Mouse (Mus musculus): Measurements from ENCODE around the gene Zbtb25.
A peak's percentile ranks its signal among the peaks of the same experiment; 100 is the strongest.

The Zbtb25 gene

DNA sequence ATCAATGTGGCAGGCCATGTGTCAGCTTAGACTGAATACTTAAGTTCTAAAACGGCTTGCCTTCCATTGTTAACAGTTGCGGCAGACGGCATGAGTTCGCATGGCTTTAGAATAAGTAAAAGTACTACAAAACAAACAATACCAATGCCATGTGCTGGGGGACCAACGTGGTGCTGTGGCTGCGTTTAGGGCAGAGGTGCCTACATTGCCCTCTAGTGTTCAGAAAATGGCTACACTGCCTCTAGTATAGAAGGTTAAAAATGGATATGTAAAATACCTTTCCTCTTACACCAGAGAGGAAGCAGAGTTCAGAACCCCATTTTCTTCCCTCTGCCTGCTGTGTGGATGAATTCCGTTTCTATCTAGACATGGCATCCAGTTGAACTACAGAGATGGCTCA, 7.2 kb upstream of the Zbtb25 start:
- DNase-seq (ENCODE audit: low read depth), result peak; percentile 52

DNA sequence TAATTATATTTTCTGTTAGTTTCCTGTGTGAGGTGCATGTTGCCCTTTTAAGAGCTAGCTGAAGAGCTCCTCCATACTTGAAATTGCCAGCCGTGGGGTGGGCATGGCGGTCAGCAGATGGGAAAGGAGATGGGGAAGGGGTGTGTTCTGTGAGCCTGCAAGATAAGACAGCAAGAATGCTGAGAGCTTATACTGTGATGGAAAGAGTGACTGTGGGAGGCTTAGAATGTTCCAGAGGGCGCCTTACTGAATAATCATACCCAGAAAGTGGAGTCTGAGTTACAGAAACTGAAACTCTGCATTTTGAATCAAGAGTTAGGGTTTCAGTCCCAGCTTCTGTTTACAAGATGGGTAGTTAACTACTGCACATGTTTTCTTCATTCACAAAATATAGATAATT, 6.1 kb upstream of the Zbtb25 start:
- peak; percentile 66 for DNase-seq (ENCODE audit: low read depth)

DNA sequence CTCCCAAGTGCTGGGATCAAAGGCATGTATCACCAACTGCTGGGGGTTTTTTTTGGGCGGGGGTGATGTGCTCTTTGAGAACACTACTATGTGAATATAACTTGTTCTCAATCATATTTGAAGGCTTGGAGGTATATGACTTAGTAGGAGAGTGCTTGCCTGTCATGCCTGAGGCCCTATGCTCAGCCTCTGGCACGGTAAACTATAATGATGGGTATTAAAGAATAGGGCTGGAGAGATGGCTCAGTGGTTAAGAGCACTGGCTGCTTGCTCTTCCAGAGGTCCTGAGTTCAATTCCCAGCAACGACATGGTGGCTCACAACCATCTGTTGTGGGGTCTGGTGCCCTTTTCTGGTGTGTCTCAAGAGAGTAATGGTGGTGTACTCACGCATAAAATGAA, 5.5 kb upstream of the Zbtb25 start:
- DNase-seq (ENCODE audit: low read depth), result no peak

DNA sequence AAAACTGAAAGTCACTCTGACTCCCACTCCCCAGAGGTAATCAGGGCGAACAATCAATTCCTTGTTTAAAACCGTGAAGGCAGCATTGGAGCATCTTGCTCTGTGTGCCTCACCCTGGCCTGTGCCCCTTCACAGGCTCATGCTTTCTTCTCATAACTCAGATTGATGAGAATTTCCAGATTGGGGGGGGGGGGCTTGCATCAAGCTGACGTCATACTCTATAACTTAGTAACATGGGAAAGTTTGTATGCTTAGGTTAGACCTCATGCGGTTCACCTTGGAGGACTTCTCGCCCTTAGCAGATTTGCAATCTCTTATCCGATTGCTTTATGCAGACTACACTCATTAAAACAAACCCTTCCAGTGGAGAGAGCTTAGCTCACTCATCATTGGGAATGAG, 4.6 kb upstream of the Zbtb25 start:
- DNase-seq (ENCODE audit: low read depth), result no peak

DNA sequence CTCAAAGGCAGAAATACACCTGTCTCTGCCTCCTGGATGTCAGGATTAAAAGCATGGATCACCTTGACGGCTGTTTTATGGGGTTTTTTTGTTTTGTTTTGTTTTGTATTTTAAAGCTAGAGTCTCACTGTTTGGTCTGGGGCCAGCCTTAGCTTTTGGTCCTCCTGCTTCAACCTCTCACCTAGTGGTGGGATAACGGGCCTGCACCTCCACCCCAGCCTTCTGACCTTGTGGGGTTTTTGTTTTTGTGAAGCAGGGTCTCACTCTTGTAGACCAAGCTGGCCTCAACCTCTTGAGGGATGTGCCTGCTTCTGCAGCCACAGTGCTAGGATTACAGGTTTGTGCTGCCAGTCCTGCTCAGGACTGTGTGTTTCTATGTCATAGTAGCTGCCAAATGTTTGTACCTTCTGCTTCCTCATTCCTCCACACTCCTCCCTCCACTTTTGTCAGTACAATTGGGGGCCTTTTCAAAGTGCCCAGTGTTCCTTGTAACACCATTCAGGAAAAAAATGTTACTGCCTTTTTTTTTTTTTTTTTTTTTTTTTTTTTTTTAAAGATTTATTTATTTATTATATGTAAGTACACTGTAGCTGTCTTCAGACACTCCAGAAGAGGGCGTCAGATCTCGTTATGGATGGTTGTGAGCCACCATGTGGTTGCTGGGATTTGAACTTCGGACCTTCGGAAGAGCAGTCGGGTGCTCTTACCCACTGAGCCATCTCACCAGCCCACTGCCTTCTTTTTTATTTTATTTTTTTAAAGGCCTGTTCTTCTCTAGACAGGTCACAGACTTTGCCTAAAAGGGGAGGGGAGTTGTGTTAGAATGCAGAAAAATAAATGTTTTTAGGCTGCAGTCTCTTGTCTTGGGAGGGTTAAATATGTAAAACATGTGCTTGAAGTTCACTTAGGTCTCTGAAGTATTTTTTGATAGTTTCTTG, 3.7 kb upstream of the Zbtb25 start:
- no peak for DNase-seq (ENCODE audit: low read depth)

DNA sequence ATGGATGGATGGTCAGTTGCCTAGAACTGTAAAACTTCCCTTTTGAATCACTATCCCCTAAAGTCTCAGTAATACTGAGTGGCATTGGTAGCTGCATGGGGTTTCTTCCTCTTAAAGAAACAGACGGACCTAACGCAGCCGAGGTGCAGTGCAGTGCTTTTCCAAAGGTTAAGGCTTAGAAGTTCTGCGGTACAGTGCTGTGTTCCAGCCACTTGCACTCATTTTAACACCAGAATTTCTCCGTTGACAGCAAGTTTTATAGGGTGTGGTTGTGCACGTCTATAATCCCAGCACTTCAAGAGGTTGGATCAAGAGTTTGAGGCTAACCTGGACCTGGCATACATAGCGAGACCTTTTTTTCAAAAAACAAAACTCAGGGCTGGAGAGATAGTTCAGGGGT, 2.6 kb upstream of the Zbtb25 start:
- DNase-seq (ENCODE audit: low read depth), result no peak

DNA sequence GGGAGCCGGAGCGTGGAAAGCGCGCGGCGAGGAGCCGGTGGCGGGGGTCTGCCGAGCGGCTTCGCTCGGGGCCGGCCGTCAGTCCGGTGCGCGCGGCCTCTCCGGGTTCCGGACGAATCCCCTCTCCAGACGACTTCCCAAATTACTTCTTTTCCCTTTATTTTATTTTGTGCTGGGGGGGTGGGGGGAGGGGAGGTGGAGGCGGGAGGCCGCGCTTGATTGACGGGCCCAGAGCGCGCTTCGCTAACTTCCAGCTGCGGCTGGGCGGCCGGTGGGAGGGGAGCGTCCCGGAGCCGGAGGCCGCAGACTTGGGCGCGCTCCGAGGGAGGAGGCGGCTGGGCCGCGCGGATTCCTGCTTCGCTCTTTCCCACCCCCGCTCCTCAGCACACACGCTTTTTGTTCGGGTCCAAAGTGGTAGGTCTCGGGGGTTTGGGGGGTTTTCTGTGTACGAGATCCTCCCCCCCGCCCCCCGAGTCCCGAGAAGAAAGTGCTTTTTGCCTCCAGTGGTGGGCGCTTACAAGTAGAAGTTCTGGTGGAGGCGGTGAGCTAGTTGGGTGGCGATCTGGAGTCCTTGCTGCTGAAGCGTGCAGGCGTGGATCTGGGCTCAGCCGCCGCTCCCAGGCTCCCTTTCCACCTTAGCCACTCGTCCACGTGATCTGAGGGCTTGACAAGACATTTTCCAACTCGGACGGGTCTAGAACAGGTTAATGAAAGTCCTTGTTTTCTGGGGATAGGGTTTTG, 1.6 kb upstream of the Zbtb25 start:
- DNase-seq (ENCODE audit: low read depth), result peak; percentile 64

DNA sequence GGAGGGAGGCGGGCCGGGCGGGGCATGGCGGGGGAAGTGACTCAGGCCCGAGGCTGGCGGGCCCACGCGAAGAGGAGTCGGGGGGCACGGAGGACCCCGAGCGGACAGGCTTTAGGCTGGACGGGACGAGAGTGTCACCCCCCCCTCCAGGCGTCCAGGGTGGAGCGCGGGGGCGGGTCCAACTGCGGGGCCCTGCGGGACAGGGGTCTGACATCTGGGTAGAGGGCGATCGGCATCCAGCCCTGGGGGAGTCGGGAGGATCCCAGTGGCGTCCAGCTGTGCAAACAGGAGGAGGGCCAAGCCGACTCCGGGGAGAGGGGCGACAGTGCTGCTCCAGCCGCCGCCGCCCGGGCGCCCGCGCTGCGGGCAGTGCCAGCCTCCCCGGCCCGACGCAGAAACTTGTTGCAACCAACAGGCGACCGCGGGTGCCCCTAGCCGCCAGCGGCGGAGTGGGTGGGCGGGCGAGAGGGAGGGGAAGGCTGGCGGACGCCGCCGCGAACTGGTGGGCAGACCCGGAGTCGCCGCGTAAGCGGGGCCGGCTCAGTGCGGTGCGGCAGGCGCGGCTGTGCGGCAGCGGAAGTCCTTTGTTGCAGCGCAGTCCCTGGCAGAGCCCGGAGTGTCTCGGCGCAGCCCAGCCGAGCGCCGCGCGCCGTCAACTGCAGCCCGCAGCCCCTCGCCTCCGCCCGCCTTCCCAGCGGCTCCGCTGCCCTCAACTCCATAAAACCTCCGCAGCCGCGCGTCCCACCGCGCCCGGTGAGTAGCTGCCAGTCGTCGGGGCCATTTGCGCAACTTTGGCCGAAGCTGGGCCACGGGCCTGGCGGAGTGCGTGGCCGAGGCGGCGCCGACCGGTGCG, 802 bp upstream of the Zbtb25 start, which contains the start of gene Zbtb1:
TSS of gene Zbtb1 (plus strand) at position 289 of the 853 bp plus-strand sequence.
- DNase-seq (ENCODE audit: low read depth), result peak; percentile 52

DNA sequence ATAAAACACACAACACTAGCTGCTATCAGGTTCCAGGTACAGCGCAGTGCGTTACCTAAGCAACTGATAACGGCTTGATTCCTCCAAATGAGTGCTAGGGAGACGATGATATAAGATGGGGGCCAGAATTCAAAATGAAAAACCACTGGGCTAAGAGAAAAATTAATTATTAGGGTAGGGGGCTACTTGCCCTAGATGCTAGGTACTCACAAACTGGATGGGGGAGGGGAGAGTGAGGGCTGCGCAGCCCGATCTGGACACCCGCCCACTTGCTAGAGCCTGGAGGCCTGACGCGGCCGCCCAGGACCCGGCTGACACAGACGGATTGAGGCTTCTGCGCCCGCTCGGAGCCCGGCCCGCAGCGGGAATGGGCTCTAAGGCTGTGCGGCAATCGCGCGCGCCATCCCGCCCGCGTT, 604 bp downstream of the Zbtb25 start:
- DNase-seq (ENCODE audit: low read depth), result peak; percentile 49

DNA sequence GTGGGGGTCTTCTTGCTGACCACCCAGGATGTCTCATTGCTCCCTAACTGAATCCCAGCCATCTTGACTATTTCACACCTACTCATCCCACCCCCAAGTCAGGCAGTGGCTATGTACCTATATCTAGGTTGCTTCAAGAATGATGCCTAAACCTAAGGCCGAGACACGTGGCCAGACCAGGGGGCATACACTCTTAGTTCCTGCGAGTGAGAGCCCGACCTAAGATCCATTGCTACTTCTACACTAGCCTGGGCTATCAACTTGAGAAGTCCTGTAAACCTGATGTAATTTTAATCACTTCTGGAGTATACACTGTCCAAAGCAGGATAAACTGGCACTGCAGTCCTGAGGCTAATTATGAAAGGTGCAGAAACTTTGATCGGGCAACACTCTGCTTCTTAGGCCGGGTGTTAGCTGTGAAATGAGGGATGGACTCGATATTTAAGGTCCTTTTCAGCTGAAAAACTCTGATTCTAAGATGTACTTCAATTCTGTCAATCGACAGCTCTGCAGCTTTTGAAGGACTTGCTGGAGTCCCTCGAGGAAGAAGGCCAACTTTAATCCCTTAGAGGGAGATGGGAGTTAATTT, 1.1 kb downstream of the Zbtb25 start:
- no peak for DNase-seq (ENCODE audit: low read depth)

DNA sequence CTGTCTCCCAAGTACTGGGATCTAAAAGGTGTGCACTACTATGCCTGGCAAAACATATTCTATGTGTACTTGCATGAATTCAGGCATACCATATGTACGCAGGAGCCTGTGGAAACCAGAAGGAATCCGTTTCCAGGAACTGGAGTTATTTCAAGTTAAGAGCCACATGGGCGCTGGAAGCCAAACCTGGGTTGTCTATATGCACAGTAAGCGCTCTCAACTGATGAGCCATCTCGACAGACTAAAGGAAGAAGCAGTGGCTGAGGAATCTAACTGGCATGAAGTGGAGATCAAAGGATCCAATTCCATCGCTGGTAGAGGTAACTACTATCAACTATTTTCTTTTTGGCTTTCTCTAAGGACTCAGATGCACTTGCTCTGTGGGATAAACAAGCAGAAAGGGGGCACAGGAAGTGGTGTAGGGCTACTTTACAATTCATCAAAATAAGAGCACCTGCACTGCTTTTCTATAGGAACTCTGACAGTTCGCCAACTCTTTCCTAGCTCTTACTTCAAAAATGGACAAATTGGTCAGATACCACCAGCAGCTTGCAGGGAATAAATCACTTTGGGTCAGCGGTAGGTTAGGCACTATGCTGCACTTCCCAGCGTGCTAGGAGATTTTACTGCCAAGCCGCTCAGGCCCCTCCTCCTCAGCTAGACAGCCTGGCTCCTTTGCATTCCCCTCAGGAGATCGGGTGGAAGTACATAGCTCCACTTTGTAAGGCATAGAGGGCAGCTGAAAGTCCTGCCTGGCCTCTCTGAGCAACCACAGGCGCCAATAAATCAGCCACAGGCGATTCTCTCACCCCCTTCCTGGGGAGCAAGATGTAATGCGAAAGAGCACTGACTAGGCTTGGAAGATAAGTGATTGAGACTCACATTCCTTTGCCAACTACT, 2.1 kb downstream of the Zbtb25 start:
- peak; percentile 54 for DNase-seq (ENCODE audit: low read depth)

DNA sequence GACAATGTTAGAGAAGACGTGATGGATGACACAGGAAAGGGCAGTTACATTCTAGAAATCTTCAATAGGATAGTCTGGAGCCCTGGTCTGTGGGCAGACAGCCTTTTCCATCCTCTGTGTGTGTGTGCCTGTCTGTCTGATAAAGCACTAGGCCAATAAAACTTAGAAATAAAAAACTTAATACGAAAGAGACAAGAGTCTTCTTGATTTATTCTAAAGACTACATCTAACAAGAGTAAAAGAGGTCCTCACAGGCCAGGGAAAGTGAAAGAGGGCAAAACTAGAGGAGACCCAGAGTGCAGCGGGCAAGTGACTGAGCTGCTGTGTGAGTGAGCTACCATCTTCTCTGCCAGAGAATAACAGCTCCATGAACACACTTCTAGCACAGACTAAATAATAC, 3.1 kb downstream of the Zbtb25 start:
- no peak for DNase-seq (ENCODE audit: low read depth)

DNA sequence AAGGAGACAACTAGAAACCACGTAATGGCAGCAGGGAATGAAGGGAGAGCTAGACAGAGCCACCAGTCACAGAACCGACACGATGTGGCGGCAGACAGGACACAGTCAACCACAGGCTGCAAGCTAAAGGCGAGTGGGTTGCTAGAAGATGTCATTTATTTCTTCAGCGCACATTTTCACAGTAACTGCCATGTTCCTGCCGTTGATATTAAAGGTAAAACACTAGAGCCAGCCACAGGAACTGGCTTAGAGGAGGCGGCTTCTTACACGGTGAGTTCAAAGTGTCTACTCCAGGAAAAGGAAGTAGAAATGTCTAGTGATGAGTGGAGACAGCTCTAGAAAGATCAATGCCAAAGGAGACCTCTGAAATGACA, 7.1 kb downstream of the Zbtb25 start:
- DNase-seq (ENCODE audit: low read depth), result no peak

DNA sequence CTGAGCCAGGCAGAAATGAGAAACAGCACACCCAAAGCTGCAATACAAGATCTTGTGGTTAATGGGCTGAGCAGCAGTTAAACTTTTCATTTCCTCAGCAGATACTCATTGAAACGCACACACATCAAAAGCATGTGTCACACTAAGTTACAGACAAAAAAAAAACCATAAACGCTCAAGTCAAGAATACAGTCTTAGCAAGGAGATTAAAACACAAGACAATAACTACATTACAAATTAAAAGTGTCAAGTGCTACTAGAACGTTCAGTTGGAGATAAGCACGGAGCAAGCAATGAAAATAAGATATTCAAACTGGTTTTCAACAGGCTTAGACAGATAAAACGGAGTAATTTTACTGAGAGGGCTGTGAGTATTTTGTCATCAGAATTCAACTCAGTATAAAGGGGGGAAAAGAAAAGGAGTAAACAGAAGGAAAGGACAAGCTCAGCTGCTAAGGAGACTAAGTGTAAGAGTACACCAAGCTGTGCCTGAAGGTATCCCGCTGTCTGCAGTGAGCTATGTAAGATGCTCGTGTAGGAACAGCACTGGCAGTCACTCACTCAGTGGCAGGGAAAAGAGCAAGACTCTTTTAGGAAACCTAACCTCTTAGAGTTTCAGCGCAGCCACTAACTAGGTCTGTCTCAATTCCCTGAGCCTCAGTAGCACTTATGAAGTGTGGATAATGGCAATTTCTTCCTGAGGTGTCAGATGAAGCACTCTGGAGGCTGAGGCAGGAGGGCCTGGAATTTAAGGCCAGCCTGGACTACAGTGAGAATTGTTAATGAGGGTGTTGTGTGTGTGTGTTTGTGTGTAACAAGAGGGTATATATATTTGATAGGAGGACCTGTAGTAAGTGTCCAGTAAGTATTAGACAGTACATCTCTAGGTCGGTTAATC, 7.7 kb downstream of the Zbtb25 start:
- peak; percentile 54 for DNase-seq (ENCODE audit: low read depth)

DNA sequence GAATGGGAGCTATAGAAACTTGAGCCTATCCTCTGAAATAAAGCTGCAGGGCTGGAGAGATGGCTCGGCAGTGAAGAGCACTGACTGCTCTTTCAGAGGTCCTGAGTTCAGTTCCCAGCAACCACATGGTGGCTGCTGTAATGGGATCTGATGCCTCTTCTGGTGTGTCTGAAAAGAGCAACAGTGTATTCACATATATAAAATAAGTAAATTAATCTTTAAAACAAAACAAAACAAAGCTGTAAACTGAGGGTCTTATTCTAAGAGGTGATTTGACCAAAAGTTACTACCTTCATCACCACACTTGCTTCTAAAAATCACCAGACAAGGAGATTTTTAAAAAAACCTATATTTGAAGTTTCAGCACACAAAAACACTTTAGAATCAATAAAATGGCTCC, 8.5 kb downstream of the Zbtb25 start:
- no peak for DNase-seq (ENCODE audit: low read depth)

DNA sequence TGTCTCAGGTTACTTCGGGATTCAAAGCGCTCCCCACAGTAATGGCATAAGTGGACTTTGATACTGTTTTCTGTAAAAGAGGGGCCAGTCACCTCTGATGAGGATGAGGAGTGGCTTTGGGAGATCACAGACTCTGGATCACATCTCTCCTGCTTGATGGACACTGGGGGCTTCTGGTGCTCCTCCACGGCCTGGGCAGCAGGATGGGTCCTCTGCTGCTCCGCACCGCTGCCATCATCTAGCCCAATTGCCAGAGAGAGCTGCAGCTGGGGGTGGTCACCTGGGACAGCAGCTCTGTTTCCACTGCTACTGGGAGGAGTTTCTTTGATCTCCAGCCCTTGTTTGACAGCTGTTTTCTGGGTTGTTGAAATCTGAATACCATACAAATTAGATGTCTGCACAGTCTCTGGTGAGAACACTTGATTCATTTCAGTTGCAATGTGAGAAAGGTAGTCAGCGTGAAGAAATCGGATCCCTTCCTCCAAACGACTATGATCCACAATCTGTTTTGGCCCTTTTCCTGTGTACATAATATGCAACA, 19.7 kb downstream of the Zbtb25 start:
- DNase-seq (ENCODE audit: low read depth), result no peak

DNA sequence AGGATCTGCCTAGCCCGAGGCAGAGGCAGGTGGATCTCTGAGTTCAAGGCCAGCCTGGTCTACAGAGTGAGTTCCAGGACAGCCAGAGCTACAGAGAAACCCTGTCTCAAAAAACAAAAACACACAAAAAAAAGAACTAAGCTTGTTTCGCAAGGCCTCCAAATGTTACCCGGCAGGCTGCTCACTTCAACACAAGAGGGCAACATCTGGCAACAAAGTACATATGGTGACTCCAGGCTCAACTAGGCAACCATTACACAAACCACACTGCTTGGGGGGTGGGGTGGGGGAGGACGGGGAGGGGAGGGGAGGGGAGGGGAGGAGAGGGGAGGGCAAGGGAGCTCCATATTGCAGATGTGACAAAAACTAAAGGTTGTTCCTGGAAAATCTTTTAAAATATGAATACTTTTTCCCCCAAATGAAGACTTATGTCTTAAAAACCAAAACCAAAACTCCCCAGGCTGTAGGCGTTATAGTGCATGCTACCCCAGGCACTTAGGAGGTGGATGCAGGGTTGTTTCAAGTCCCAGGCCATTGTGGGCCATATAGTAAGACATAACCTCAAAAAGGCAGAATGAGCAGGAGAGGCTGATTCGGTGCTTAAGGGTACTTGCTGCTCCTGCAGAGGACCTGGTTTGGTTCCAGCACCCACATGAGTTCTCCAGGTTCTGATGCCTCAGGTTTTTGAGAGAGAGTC, 23.5 kb downstream of the Zbtb25 start:
- DNase-seq (ENCODE audit: low read depth), result no peak

DNA sequence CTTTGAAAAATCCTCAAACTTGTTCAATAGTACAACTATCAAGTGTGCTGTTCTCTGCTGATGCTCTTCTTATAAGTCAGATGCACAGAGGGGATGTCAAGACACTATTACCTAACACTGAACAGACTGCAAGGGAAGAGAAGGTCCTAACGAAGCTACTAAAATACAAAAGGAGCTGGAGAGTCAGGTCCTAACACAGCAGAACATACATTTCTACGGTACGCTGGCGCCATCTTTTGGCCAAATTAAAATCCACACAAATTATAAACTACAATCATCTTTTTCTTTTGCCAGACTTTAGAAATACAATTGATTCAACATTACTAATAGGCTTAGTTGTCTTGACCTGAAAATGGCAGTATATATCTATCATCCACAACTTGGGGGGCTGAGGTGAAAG, 28.3 kb downstream of the Zbtb25 start:
- peak; percentile 72 for DNase-seq (ENCODE audit: low read depth)
